Mouse (Mus musculus): ENCODE measurements around the gene Cyp2j13. TPM values are rescaled to one million over a fixed set of nuclear protein-coding genes. Genes with fewer than 3 reads are reported as not detected.
"Not testable (repeated sequence)": the region's sequence is repeated elsewhere in the genome, so short reads cannot be mapped to it uniquely, and the experiment has no call there.

Gene Cyp2j13
- not detected for total RNA-seq (2021)
- long read RNA-seq, experiment 1: 0 reads
- long read RNA-seq, experiment 2: 0 reads

DNA sequence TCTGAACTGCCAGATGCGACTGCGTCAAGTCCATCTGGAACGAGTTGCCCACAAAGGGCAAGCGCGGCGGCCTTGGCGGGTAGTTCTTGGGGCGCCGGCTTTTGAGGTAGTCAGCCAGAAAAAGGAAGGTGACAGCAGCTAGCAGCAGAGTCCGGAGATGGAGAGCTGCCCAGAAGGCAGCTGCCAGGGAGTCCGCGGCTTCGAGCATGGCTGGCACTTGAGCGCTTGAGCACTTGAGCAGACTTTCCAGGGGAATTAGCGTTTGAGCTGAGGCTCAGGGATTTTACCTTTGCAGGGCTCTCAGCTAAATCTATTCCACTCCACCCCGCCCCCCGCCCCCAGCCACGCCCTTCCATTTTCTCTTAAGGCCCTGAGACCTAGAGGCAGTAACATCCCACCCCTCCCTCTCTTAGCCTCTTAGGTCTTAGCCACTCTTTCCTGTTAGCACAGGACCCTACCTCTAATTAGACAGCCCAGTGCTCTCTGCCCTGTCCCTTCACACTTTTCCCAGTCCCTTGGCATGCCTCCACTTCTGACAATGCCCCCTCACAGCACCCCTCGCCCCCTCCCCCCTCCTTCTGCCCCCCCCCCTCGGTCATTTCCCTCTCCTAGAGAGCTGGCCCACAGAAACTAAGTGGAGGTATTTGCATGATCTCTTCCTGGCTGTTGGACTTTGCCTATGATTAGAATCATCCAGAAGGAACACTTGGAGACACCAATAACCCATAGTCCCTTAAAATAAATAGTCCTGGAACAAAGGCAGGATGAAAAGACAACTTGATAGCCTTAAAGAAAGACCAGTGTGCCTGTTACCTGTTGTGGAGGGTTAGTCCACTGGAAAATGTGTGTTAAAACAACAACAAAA lies at the start of gene Cyp2j13:
Gene Cyp2j13 (minus strand): TSS at position 286 of the 865 bp plus-strand sequence.
- peak; percentile 8 to 13 for DNase-seq

DNA sequence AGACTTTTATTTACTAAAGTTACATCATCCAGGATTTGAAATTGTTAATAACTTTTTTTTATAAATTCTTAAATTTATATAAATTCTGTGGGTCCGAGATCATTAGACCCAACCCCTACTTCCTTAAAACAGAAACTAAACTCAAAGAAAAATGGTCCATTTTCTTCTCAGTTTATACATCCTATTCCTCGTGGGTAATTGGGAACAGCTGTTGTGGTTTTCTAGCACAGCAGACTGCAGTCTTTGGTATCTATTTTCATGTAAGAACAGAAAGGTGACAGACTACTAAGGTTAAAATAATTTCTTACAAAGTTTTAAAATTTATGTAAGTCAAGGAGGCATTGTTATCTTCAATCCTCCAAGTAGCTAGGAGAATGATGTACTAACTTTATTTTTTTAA lies 19.5 kb upstream of the Cyp2j13 start:
- DNase-seq: no peak

DNA sequence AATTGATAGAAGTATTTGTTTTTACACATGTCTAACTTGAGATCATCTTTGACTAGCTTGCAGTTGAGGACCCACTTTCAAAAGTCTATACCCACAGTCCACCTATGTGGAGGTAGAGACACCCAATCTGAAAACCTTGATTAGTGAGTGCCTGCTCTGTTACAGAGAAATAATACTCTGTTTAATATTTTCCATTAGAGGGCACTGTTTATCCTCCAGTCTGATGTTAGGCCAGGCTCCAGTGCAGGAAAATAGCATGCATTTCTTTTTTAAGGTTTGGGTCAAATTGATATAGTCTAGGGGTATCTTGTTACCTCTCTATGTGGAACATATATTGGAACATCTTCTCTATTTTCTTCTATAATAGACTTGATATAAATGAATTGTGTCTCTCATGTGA lies 14.5 kb upstream of the Cyp2j13 start:
- no peak for DNase-seq

DNA sequence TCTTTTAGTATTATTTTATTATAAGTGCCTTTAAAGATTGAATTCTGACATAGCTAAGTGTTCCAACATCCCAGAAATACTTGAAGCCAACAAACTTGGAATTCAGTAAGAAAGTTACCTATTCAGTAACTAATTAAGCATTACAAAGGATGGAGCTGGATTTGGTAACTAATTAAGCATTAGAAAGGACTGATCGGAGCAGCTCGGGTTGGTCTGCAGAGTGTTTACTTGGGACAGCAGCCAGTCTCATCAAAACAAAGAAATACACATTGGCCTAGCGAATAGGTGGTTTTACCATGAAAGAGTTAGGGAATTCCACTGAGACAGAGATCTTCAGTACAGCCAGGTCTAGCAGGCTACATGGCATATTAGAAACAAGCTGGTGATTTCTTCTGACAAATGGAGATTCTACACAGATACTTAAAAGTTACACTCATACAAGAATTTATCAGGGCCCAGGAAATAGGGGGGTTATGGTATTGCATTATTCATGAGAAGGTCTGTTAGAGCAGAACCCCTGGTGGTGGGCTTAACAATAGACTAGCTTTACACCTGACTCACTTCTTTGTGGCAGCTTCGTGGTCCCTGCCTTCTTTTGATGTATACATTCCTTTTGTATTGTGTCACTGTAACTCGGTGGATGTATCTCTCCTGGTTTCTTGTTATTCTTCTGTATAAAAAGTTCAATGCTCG lies 12.2 kb upstream of the Cyp2j13 start:
- not testable (repeated sequence) for DNase-seq

DNA sequence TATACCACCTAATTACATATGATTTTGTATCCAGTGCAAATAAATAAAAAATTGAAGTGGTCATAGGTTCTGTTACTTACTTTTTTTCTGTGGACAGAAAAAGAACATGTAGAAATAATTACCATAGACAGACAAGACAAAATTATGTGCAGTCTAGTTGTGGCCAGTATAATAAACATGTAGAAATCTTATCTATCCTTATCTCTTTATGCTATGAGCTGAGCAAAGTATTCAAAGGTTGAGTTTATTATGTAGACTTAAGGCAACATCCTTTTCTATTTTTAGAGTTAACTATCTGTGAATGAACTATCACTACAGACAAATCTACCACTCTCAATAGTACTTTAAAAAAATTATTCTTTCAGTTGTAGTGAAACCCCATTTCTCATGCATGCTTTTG lies 962 bp upstream of the Cyp2j13 start:
- no peak for DNase-seq

DNA sequence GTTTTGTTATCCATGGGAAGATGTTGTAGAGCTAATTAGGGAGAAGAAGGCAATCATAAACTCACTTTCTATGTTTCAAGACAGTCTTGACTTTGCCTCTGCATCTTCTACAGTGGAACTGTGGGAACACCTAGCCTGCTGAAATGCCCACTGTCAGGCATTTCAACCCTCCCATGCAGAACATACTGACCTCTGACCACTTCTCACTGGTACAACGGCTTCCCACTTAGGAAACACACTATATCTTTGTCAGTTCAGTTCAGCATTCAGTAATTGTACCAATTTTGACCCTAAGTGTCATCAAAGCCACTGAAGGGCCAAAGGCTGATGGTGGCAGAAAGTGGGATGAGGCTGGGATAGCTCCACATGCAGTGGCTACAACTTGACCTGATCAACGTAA lies 15.3 kb downstream of the Cyp2j13 start:
- no peak for DNase-seq

DNA sequence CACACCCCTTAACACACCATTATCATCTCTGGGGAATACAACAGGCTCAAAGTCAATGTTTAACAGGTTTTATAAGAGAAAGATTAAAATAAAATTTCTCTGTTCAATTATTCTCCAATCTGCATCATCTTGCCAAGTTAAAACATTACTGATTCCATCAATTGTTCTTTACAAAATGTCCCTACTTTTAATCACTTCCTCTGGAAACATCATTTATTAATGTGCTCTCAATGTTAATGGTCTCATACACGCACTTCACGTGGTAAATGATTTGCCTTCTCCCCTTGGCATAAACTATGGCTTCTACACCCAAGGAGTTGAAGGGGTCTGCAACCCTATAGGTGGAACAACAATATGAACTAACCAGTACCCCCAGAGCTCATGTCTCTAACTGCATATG lies 17.2 kb downstream of the Cyp2j13 start:
- DNase-seq: no peak

DNA sequence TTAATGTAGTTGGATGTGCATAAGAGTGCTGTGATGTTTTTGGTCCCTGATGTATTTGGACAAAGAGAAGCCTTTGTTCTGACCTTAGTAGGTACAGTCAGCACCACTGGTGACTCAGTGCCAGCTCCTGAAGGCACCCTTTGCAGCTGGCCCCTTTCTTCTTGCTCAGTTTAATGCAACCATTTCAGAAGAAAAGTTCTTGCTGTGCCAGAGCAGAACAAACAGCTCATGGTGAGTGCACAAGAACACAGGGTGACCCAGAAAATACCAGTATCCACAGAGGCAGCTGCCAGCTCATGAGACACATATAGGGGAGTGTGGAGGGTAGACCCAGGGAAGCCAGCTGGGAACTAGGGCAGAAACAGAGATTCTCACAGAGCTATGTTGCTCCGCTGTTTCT lies 48.9 kb downstream of the Cyp2j13 start:
- peak in 1 of 2 experiments; percentile 57 for DNase-seq

DNA sequence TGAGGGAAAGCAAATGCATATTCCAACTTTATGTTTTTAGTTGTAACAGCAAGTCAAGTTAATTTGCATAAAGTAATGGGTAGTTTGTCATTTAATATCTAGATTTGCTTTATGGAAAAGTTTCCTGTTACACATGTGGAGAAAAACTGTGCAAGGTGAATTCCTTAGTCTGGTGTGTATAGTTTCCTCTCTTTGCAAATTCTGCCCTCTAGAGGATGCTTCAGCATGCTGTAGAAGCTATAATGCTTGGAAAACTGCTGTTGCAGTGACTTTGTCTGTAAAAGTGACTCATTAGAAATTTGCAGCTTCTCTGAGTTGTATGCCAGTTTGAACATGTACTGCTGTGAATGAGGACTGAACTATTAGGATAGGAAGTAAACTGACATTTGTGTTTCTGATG lies 54.5 kb downstream of the Cyp2j13 start:
- DNase-seq: peak in 1 of 2 experiments; percentile 17

DNA sequence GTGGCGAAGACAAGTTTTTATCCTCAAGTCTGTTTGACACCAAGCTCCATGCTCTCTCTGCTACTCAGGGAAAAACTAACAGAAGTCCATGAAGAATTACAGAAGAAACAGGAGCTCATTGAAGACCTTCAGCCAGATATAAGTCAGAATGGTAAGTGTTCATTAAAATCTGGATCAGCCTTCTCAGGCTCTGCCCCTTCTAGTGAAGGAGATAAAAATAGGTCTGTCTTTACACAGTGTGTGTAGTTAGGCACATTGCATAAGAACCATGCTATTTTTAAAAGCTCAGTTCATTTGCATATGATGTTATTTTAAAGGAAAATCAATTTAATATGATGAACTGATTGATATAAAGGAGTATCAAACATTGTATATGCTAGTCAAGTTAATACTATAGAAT lies 60.5 kb downstream of the Cyp2j13 start:
- no peak for DNase-seq

DNA sequence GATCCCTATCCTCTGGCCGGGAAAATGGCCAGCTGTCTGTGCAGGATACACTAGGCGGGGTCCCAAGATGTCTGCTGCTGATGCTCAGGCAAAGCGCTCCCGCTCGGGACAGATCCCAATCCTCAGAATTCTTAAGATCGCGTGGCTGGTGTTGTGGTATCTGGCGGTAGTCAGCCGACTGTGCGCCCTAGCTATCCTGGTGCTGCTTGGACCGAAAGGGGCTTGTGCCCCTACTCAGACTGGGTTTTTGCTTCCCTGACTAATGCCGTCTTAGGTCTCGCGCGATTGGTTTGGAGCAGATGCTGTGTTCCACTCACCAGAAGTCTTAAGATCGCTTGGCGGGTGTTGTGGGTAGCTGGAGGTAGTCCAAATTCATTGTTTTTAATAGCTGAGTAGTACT lies 95.1 kb downstream of the Cyp2j13 start:
- DNase-seq: not testable (repeated sequence)

Other genes with a start within 250 kb of the Cyp2j13 start
- gene Hook1, start 110.3 kb downstream of the Cyp2j13 start, total RNA-seq (2021): 1 to 10 TPM; 6.6 to 6.7 TPM
- gene Cyp2j12, start 63.6 kb upstream of the Cyp2j13 start, total RNA-seq (2021): under 1 TPM; 0.17 to 0.23 TPM
- gene Cyp2j7, start 159.1 kb upstream of the Cyp2j13 start, total RNA-seq (2021): not detected